Mouse (Mus musculus): Measurements from ENCODE around the gene Tns1.

GRCm38 (mm10) chr1:74047311-74047710 is 76.9 kb downstream of the Tns1 start:
- TF ChIP-seq USF1 (IDR thresholded peaks at IDR 0.05; ENCODE audit: low read depth), result no peak
- no peak for TF ChIP-seq CTCF (IDR thresholded peaks at IDR 0.05; ENCODE audit: control insufficient read depth, insufficient read depth, insufficient read length)
- no peak for TF ChIP-seq MAX (IDR thresholded peaks at IDR 0.05)
- TF ChIP-seq FOSL1 (IDR thresholded peaks at IDR 0.05; ENCODE audit: insufficient read depth, low read length, poor library complexity, severe bottlenecking), result no peak
- no peak for TF ChIP-seq CEBPB (IDR thresholded peaks at IDR 0.05; ENCODE audit: low read depth)
- TF ChIP-seq MYOD1 (IDR thresholded peaks at IDR 0.05; ENCODE audit: control insufficient read depth, insufficient read length, low read depth), result no peak
- no peak for TF ChIP-seq MYOG (IDR thresholded peaks at IDR 0.05; ENCODE audit: control insufficient read depth, extremely low read depth, insufficient read length)

Data from C2C12 (cell line).